Mouse (Mus musculus): ENCODE data around the gene Gm21671.
"Not testable (repeated sequence)": the region's sequence is repeated elsewhere in the genome, so short reads cannot be mapped to it uniquely, and the experiment has no call there.

Gene Gm21671

DNA sequence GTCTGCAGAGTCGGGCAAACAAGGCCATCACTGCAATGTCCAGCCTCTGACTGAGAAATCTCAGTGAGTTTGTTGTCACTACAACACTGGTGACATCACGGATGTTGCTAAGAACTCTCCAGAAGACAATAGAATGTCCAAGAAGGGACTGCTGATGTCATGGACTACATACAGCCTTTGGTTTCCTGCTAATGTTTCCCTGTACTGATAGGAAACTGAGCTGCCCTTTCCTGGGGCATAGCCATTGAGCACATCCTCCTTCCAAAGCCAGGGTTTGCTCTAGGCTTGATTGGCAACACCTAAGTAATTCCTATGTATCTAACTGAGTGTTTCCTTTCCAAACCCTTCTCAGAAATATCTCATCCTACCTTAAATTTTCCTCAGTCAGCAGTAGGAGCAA, at the start of gene Gm21671:
TSS of gene Gm21671 (minus strand) at position 101 of the 400 bp plus-strand sequence.
- not testable (repeated sequence) for DNase-seq (ENCODE audit: low read depth, low spot score)

DNA sequence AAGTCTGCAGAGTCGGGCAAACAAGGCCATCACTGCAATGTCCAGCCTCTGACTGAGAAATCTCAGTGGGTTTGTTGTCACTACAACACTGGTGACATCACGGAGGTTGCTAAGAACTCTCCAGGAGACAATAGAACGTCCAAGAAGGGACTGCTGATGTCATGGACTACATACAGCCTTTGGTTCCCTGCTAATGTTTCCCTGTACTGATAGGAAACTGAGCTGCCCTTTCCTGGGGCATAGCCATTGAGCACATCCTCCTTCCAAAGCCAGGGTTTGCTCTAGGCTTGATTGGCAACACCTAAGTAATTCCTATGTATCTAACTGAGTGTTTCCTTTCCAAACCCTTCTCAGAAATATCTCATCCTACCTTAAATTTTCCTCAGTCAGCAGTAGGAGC, 34.3 kb upstream of the Gm21671 start, which contains the start of gene Gm21698:
TSS of gene Gm21698 (minus strand) at position 101 of the 400 bp plus-strand sequence.
- DNase-seq (ENCODE audit: low read depth, low spot score), result not testable (repeated sequence)

DNA sequence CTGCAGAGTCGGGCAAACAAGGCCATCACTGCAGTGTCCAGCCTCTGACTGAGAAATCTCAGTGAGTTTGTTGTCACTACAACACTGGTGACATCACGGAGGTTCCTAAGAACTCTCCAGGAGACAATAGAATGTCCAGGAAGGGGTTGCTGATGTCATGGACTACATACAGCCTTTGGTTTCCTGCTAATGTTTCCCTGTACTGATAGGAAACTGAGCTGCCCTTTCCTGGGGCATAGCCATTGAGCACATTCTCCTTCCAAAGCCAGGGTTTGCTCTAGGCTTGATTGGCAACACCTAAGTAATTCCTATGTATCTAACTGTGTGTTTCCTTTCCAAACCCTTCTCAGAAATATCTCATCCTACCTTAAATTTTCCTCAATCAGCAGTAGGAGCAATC, 18.3 kb upstream of the Gm21671 start, which contains the start of gene Gm21680:
TSS of gene Gm21680 (minus strand) at position 101 of the 400 bp plus-strand sequence.
- not testable (repeated sequence) for DNase-seq (ENCODE audit: low read depth, low spot score)

DNA sequence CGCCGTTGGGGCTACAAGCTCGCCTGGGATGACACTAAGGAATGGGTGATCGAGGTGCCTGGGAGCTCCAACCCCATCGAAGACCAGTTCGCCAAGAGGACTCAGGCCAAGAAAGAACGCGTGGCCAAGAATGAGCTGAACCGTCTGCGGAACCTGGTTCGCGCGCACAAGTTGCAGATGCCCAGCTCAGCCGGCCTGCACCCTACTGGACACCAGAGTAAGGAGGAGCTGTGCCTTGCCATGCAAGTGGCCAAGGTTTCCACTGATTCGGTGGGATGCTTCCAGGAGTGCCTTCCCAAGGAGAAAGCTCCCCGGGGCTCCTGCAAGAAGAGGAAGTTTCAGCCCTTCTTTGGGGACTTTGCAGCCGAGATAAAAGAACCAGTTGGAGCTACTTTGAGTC, 2.8 kb upstream of the Gm21671 start:
- DNase-seq (ENCODE audit: low read depth, low spot score), result not testable (repeated sequence)

DNA sequence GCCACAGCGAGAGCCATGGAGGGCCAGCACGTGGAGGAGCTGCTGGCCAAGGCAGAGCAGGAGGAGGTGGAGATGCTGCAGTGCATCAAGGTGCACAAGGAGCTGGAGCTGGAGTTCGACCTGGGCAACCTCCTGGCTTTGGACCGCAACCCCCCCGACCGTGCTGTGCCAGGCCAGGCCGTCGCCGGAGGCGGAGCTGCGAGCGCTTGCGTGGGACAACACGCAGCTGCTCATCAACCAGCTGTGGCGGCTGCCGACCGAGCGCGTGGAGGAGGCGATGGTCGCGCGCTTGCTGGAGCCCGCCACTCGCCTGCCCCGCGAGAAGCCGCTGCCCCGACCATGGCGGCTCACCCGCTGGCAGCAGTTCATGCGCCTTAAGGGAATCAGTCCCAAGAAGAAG, 2.4 kb upstream of the Gm21671 start:
- peak; percentile 20 for DNase-seq (ENCODE audit: low read depth, low spot score)

DNA sequence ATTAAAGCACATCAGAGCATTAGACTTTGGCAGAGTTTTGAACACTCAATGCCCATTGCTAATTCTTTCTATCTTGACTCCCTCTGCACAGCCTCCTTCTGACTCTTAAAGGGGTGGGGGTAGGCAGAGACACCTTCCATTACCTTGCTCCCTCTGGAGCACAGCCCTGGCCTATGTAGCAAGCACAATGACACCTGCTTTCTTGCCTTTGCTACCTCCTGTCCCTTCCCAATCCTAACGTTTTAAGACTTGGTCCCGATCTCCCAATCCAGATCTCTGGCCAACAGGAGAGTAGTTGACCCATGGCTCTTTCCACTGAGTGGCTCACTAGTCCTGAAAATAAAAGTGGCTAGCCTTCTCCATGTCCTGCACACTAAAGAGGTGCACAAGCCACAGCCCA, 8.8 kb downstream of the Gm21671 start:
- DNase-seq (ENCODE audit: low read depth, low spot score), result not testable (repeated sequence)

DNA sequence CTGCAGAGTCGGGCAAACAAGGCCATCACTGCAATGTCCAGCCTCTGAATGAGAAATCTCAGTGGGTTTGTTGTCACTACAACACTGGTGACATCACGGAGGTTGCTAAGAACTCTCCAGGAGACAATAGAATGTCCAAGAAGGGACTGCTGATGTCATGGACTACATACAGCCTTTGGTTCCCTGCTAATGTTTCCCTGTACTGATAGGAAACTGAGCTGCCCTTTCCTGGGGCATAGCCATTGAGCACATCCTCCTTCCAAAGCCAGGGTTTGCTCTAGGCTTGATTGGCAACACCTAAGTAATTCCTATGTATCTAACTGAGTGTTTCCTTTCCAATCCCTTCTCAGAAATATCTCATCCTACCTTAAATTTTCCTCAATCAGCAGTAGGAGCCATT, 11.9 kb downstream of the Gm21671 start, which contains the start of gene Gm21663:
TSS of gene Gm21663 (minus strand) at position 101 of the 400 bp plus-strand sequence.
- DNase-seq (ENCODE audit: low read depth, low spot score), result not testable (repeated sequence)

All from mesoderm, embryonic 11.5 days (tissue).